Mouse (Mus musculus) midbrain, embryonic 11.5 days (tissue): Measurements from ENCODE around the gene Gins2. TPM values are rescaled to one million over a fixed set of nuclear protein-coding genes. Genes with fewer than 3 reads are reported as not detected.
A peak's percentile ranks its signal among the peaks of the same experiment; 100 is the strongest.

Source experiments
- ATAC-seq: fragments of 200-750 bp; cut with Nextera tagmentation; 2 replicates; pipeline ENCODE4 v1.8.0; 2017; ENCODE audit warnings: moderate TSS enrichment, moderate library complexity; ENCODE audit not compliant: low FRiP score
- DNase-seq: peaks from one replicate; pipeline ENCODE4 v3.0.0; 2015; ENCODE audit warnings: low spot score; ENCODE audit errors: missing footprints
- H3K27ac ChIP-seq: fragments of 300-500 bp; sonication (generic); 2 replicates; pipeline ENCODE4 v1.5.1; 2014; ENCODE audit warnings: low read depth, low read length
- H3K27me3 ChIP-seq: fragments of 300-500 bp; sonication (generic); 2 replicates; pipeline ENCODE4 v1.6.1; 2014; ENCODE audit warnings: mild to moderate bottlenecking, low read length, moderate library complexity, mixed read lengths; ENCODE audit not compliant: control insufficient read depth, insufficient read depth
- H3K36me3 ChIP-seq: fragments of 300-500 bp; sonication (generic); 2 replicates; pipeline ENCODE4 v1.6.1; 2014; ENCODE audit warnings: mild to moderate bottlenecking, low read length, moderate library complexity, mixed read lengths; ENCODE audit not compliant: control insufficient read depth, insufficient read depth
- H3K4me1 ChIP-seq: fragments of 300-500 bp; sonication (generic); 2 replicates; pipeline ENCODE4 v1.6.1; 2014; ENCODE audit warnings: low read length; ENCODE audit not compliant: control insufficient read depth, insufficient read depth
- H3K4me2 ChIP-seq: fragments of 300-500 bp; sonication (generic); 2 replicates; pipeline ENCODE4 v1.6.1; 2014; ENCODE audit warnings: mild to moderate bottlenecking, moderate library complexity
- H3K4me3 ChIP-seq: fragments of 300-500 bp; sonication (generic); 2 replicates; pipeline ENCODE4 v1.5.1; 2014; ENCODE audit warnings: low read depth, low read length
- H3K9ac ChIP-seq: fragments of 300-500 bp; sonication (generic); 2 replicates; pipeline ENCODE4 v1.6.1; 2014; ENCODE audit warnings: low read length
- H3K9me3 ChIP-seq: fragments of 300-500 bp; sonication (generic); 2 replicates; pipeline ENCODE4 v1.6.1; 2016; ENCODE audit warnings: low read length; ENCODE audit not compliant: control insufficient read depth
- WGBS: fragments of 180-500 bp; shearing (Covaris S2); extraction: QIAGEN DNeasy Blood & Tissue Kit; methylation state at CpG from one replicate; pipeline ENCODE4 v1.1.7; 2014; 5-methylcytosine and 5-hydroxymethylcytosine counted together
- polyA plus RNA-seq: library from polyadenylated mRNA; unstranded; fragments of >200 nt; fragmentation: Nextera tagmentation; extraction: Ambion mirVana; gene quantifications from 2 replicates; pipeline ENCODE4 v1.2.1, GENCODE M21; 2014

Gins2 gene
- polyA plus RNA-seq, 1 experiment from 2014 or later = 120 TPM

DNA sequence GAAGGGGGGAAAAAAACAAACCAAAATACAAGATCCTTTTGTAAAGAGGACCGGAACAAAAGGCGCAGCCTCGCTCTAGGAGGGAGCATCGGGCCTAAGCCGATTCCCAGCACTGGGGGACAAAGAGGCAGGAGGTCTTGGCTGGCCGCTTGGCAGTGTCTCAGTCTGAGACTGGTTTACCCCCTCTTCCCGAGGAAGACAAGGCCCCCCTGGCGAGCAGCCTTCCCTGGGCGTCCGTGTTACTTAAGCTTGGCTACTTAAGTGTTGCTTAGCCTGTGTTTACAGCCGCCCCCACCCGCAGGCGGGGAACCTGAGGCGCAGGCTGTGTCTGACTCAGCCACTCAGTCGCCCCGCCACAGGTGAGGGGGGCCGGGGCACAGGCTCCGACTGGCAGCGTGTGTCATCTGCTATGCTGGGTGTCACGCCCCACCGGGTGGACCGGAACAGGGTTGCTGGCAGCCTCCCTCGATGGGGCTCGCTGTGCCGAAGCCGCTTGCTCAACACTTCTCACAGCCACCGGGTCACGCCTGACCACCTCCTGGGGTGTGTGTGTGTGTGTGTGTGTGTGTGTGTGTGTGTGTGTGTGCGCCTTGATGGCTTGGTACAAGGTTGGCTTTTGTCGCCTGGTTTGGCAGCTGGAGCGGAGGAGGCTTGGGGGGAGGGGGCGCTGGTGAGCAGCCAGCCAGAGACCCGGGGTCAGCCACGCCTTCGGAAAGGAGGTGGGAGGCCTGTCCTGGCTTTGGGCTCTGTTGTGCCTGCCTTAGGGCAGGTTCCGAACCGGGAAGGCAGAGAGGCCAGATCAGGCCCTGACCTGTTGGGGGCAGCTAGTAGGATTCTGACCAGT, 50.5 kb downstream of the Gins2 start:
- DNase-seq (peak; percentile 98), ATAC-seq (peak; percentile 39)
- Histone ChIP-seq H3K4me3 (peak overlapping the region; percentile 67), H3K9ac (peak overlapping the region; percentile 78), H3K27ac (peak overlapping the region; percentile 95), H3K4me1 (peaks cover 84% of the 10 kb centered on the region), H3K4me2 (peak overlapping the region; percentile 92), H3K27me3 (peaks cover 13% of the 10 kb centered on the region; the same call in 1 of the 2 replicates), H3K36me3 (no peaks in the 10 kb centered on the region), H3K9me3 (no peaks in the 10 kb centered on the region)
- WGBS = under 1% methylated on average over 37 of the region's 37 CpGs

DNA sequence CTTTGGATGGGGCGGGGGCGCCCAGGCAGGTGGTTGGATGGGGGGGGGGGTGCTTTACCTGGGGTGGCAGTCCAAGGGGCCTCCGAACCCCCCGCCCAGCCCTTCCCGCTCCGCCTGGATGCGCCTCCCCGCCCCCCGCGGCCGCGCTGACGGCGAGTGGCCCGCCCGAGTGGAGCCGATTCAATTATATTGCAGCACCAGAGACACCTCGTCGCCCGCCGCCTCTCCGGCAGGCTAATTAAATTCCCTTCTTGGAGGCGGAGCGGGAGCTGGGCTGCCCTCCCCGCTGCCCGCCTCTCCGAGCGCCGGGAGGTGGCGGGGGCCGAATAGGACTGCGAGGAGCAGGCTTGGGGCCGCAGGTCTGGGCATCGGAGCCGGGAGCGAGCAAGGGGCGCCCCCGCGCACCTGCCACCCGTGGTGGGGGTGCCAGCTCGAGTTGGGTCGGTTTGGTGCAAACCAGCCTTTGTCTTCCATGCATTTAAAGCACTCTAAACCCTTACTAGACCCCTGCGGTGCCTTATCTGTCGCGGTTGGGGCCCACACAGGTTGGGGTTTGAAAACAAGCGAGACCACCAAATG, 51.2 kb downstream of the Gins2 start:
- Histone ChIP-seq H3K9me3 (no peaks in the 10 kb centered on the region), H3K27ac (peak overlapping the region; percentile 95), H3K4me1 (peaks cover 84% of the 10 kb centered on the region), H3K9ac (peak overlapping the region; percentile 78), H3K4me2 (peak overlapping the region; percentile 92), H3K4me3 (peak overlapping the region; percentile 67), H3K27me3 (peaks cover 15% of the 10 kb centered on the region; the same call in 1 of the 2 replicates), H3K36me3 (no peaks in the 10 kb centered on the region)
- DNase-seq (no peak), ATAC-seq (peak; percentile 51)
- under 1% methylated on average over 44 of the region's 46 CpGs for WGBS

DNA sequence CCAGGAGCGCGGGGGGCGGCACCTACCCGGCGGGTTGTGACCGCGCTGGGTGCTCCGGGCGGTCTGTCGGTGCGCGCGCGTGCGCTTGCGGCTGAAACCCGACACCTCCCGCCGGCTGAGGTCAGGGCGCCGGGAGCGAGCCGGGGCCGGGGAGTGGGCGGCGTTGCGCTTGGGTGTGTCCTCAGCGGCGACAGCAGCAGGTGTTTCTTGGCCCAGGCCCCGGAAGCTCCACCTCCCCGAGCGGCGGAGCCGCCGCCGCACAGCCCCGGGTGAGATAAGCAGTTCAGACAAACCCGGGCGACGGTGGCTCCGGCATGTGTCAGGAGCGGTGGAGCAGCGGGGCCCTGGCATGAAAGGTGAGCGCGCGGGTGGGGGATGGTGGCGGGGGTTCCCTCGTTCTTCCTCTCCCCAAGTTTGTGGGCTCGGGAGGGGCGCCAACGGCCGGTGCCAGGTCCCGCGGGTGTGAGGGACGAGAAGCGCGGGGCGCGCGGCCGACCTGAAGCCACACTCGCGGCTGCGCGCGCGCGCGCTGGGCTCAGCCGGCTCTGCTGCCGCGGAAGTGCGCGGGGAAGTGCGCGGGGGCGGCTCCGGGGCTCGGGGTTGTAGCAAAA, 51.8 kb downstream of the Gins2 start:
- no peaks in the 10 kb centered on the region for H3K36me3 ChIP-seq
- peak overlapping the region; percentile 95 for H3K27ac ChIP-seq
- peaks cover 84% of the 10 kb centered on the region for H3K4me1 ChIP-seq
- ATAC-seq (peak; percentile 22), DNase-seq (peak; percentile 97)
- peaks cover 15% of the 10 kb centered on the region; the same call in 1 of the 2 replicates for H3K27me3 ChIP-seq
- H3K9ac ChIP-seq = peak overlapping the region; percentile 78
- H3K4me3 ChIP-seq = peak overlapping the region; percentile 67
- under 1% methylated on average over 69 of the region's 79 CpGs for WGBS
- peak overlapping the region; percentile 92 for H3K4me2 ChIP-seq
- no peaks in the 10 kb centered on the region for H3K9me3 ChIP-seq

DNA sequence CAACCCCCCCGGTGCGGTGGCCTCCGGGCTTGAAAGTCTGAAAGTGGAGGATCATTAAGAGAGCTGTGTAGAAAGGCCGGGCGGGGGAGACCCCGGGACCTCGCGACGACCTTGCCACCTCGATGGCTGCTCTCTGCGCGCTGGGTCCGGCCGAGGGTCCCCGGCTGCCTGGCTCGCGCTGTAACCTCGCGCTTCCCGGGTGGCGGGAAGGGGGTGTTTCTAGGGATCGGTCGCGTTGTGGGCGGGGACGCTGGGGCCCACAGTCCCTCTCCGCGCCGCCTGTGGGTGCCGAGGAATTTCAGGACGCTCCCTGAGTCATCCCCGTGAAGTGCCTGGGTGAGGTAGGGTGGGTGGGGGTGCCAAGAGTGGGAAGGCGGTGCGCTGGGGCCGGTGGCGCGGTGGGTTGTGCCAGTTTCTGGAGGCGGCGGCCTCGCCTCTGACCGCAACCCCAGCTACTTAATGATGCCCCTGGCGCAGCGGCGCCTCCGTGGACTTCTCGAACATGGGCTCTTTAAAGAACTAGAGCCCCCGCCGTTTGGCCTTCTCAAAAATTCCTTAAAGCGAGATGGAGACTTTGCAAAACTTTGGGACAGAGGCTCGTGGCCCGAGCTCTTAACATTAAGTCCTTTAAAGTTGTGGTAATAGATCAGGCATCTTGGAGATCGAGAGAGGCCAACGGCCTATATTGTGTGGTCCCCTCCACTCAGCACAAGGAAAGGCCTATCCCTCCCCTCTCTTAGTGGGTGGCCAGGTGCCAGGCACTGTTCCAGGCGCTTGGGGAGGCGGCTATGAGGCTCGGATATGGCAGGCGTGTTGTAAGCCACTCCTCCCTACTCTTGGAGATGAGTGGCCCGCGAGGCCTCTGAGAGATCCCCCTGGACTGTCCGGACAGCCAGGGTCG, 52.5 kb downstream of the Gins2 start:
- under 1% methylated on average over 60 of the region's 61 CpGs for WGBS
- ATAC-seq = peak; percentile 17
- peaks cover 15% of the 10 kb centered on the region; the same call in 1 of the 2 replicates for H3K27me3 ChIP-seq
- peak overlapping the region; percentile 67 for H3K4me3 ChIP-seq
- no peaks in the 10 kb centered on the region for H3K9me3 ChIP-seq
- peaks cover 85% of the 10 kb centered on the region for H3K4me1 ChIP-seq
- H3K9ac ChIP-seq = peak overlapping the region; percentile 78
- DNase-seq = peak; percentile 92
- H3K36me3 ChIP-seq = no peaks in the 10 kb centered on the region
- peak overlapping the region; percentile 92 for H3K4me2 ChIP-seq
- H3K27ac ChIP-seq = peak overlapping the region; percentile 95

DNA sequence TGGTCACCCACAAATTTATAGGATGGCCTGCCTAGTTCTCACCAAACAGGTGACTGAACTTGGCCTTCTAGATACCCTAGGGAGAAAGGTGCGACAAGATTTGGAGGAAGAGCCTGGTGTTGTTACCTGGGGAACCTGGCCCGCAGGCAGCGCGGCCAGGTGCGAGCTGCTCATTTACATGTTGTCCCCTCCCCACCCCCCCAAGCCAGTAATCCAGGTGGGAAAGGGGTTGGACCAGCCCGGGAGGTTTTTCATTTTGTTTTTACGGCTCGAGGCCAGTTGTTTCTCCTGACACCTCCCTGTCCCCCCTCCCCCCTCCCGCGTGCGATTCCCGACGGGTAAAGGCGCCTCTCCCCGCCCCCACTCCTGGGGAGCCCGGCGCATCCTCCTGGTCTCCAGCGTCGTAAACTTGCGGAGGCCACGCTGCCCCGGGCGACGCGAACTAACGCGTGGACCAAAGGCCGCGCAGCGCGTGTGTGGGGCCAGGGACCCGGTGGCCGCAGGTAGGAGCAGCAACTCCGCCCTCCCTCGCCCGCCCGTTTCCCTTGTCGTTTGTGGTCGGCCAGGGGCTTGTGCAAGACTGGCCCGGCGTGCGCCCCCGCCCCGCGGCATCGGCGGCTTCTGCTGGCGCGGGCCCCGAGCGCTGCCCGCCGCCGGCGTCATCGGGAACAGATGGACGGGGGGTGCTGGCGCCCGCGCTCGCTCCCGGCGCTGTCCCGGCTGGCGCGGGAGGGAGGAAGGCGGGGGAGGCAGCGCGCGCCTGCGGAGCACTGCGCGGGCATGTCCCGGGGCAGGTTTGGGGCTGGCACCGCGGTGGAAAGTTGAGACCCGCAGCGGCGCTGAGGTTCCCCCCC, 53.4 kb downstream of the Gins2 start:
- H3K4me3 ChIP-seq = peak overlapping the region; percentile 67
- H3K9me3 ChIP-seq = no peaks in the 10 kb centered on the region
- H3K27ac ChIP-seq = peak overlapping the region; percentile 95
- no peaks in the 10 kb centered on the region for H3K36me3 ChIP-seq
- H3K9ac ChIP-seq = peak overlapping the region; percentile 78
- peaks cover 15% of the 10 kb centered on the region; the same call in 1 of the 2 replicates for H3K27me3 ChIP-seq
- DNase-seq (peak; percentile 96), ATAC-seq (no peak)
- H3K4me2 ChIP-seq = peak overlapping the region; percentile 92
- under 1% methylated on average over 68 of the region's 79 CpGs for WGBS
- peaks cover 88% of the 10 kb centered on the region for H3K4me1 ChIP-seq

DNA sequence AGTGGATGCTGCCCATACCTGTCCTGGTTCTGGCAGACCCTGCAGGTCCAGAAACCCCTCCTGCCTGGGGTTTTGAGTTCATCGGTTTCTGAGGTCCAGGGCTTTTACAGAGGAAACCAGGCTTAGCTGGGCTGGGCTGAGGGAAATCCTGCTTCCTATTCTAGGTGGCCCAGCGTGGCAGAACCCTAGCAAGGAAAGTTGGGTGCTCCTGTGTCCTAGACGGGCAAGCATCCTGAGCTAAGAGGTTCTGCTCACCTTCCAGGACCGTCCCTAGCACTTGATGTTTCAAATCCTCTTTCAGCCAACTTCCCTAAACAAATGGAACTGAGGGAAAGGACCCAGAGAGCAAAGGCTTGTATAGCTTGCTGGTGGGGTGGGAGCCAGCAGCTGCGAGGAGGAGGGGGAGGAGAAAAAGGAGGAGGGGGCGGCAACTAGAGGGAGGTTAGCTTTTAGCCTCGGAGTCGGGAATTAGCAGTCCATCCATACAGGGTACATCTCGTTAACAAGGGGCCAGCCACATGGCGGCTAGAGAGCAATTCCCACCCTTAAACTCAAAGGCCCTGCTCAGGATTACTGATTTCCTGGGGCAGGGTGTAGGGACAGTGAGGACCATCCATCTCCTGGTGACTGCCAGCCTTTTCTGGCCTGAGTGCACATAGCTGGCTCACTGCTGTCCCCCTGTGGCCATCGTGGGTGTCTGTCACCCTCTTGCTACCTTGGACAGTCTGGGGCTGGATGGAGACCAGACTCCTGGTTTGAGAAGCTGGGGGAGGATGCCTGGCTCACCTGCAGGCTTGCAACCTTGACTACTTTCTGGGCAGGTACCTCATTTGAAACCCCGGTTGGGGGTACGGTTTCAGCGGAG, 54.4 kb downstream of the Gins2 start:
- Histone ChIP-seq H3K4me3 (no peak overlapping the region), H3K4me1 (peaks cover 79% of the 10 kb centered on the region), H3K27me3 (peaks cover 15% of the 10 kb centered on the region; the same call in 1 of the 2 replicates), H3K4me2 (peak overlapping the region; percentile 92), H3K27ac (peak overlapping the region; percentile 62), H3K36me3 (no peaks in the 10 kb centered on the region), H3K9me3 (no peaks in the 10 kb centered on the region), H3K9ac (peak overlapping the region; percentile 46)
- peak; percentile 96 for DNase-seq
- ATAC-seq = peak; percentile 51; the same call in 1 of the 2 replicates
- 4% methylated on average over 14 of the region's 14 CpGs for WGBS

DNA sequence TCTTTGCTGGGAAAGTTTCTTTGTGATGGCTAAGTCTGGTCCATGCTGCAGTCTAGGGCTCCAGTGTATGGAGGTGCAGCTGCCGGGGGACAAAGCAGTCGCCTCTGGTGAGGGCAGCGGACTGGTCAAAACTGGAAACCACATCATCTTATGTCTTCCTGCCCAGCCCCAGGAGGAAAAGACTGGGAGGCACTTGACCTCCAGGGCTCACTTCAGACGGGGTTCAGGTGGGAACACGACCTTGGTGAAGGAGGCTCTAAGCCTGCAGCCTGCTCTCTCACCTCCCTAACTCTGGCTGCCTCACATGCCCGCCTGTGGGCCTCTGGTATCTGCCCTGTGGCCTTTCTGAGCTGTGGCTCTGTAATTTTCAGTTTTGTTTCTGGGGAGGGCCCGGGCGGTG, 55.0 kb downstream of the Gins2 start:
- Histone ChIP-seq H3K36me3 (no peaks in the 10 kb centered on the region), H3K27me3 (peaks cover 15% of the 10 kb centered on the region; the same call in 1 of the 2 replicates), H3K4me1 (peaks cover 75% of the 10 kb centered on the region), H3K9me3 (no peaks in the 10 kb centered on the region), H3K9ac (peak overlapping the region; percentile 46), H3K27ac (peak overlapping the region; percentile 62), H3K4me2 (peak overlapping the region; percentile 6; the same call in 1 of the 2 replicates), H3K4me3 (no peak overlapping the region)
- 27% methylated on average over 8 of the region's 8 CpGs for WGBS
- DNase-seq (no peak), ATAC-seq (no peak)
